9 mouse cellular contexts compared by ENCODE assay signal in genomic region chr4:120613691-120614329, GRCm38 (mm10). TPM values are rescaled to one million over a fixed set of nuclear protein-coding genes. Genes with fewer than 3 reads are reported as not detected.
A peak's percentile ranks its signal among the peaks of the same experiment; 100 is the strongest.
DNase-seq lines count a peak whose midpoint lies in the region; ATAC-seq and TF ChIP-seq lines count a peak whose summit lies in the region.
"Had no signal": no experiment of that assay in that cellular context is flagged by ENCODE, and none has a peak within 500 bp of the region (broad histone marks: within the 10 kb centered on the region; RNA-seq: fewer than 3 reads in every experiment).

No protein-coding gene starts in this region.

- WGBS in midbrain, embryonic 10.5 days: 59% methylated on average over 8 of the region's 8 CpGs
- WGBS in midbrain, embryonic 11.5 days: 51% methylated on average over 8 of the region's 8 CpGs
- WGBS in heart, embryonic 12.5 days: 35% methylated on average over 8 of the region's 8 CpGs
- WGBS in midbrain, postnatal 0 days: 34% methylated on average over 8 of the region's 8 CpGs

- DNase-seq in midbrain, embryonic 10.5 days (ENCODE audit: low spot score): no peak
- DNase-seq in midbrain, embryonic 11.5 days (ENCODE audit: low spot score, missing footprints): no peak
- peak; percentile 85 to 86 for DNase-seq in cerebellum, postnatal 14 days
- DNase-seq in left cerebral cortex, adult 8-10 months (ENCODE audit: low spot score in 2 of 2): peak; percentile 51 to 84
- DNase-seq in midbrain, postnatal 0 days (ENCODE audit: low spot score): peak; percentile 68
- peak; percentile 56 for DNase-seq in thymus, postnatal 25 days
- no peak for DNase-seq in spleen, postnatal 36 days (ENCODE audit: low spot score in 2 of 2)

- H3K27ac ChIP-seq in midbrain, embryonic 10.5 days (replicated peaks): peak overlapping the region; percentile 42; the same call in 1 of the 2 replicates
- H3K27ac ChIP-seq in midbrain, embryonic 11.5 days (ENCODE audit: low read depth, low read length): no peak overlapping the region
- peak overlapping the region; percentile 98 for H3K27ac ChIP-seq in heart, embryonic 12.5 days (ENCODE audit: poor library complexity, severe bottlenecking)
- H3K27ac ChIP-seq in midbrain, postnatal 0 days (ENCODE audit: low read depth, low read length): peak overlapping the region; percentile 48

- no peak for TF ChIP-seq CTCF in midbrain, postnatal 0 days (IDR thresholded peaks at IDR 0.05)

- no peak overlapping the region for H3K4me2 ChIP-seq in midbrain, embryonic 11.5 days
- H3K4me2 ChIP-seq in heart, embryonic 12.5 days: peak overlapping the region; percentile 59
- H3K4me2 ChIP-seq in midbrain, postnatal 0 days (ENCODE audit: low read depth, low read length, poor library complexity, severe bottlenecking): peak overlapping the region; percentile 23; the same call in 1 of the 2 replicates

- no peaks in the 10 kb centered on the region for H3K9me3 ChIP-seq in midbrain, embryonic 10.5 days (replicated peaks)
- no peaks in the 10 kb centered on the region for H3K9me3 ChIP-seq in midbrain, embryonic 11.5 days (ENCODE audit: control insufficient read depth, low read length)
- H3K9me3 ChIP-seq in heart, embryonic 12.5 days (replicated peaks): no peaks in the 10 kb centered on the region
- no peaks in the 10 kb centered on the region for H3K9me3 ChIP-seq in midbrain, postnatal 0 days (ENCODE audit: low read length)

- peaks cover 5% of the 10 kb centered on the region; the same call in 1 of the 2 replicates for H3K27me3 ChIP-seq in midbrain, embryonic 10.5 days (ENCODE audit: low read depth, poor library complexity, severe bottlenecking)
- H3K27me3 ChIP-seq in midbrain, embryonic 11.5 days (ENCODE audit: control insufficient read depth, insufficient read depth, low read length): no peaks in the 10 kb centered on the region
- no peaks in the 10 kb centered on the region for H3K27me3 ChIP-seq in heart, embryonic 12.5 days (replicated peaks)
- H3K27me3 ChIP-seq in midbrain, postnatal 0 days (ENCODE audit: insufficient read depth, low read length): no peaks in the 10 kb centered on the region

- ATAC-seq in midbrain, embryonic 11.5 days (ENCODE audit: low FRiP score): no peak
- peak; percentile 70 for ATAC-seq in heart, embryonic 12.5 days (ENCODE audit: insufficient number of reproducible peaks, low FRiP score)
- ATAC-seq in midbrain, postnatal 0 days (ENCODE audit: low FRiP score): peak; percentile 72

- no peak overlapping the region; the same call in 1 of the 2 replicates for H3K9ac ChIP-seq in midbrain, embryonic 11.5 days (ENCODE audit: low read length)
- peak overlapping the region; percentile 68 for H3K9ac ChIP-seq in heart, embryonic 12.5 days
- no peak overlapping the region; the same call in 1 of the 2 replicates for H3K9ac ChIP-seq in midbrain, postnatal 0 days (replicated peaks; ENCODE audit: low read length, poor library complexity, severe bottlenecking)

- peaks cover 55% of the 10 kb centered on the region for H3K4me1 ChIP-seq in midbrain, embryonic 10.5 days
- H3K4me1 ChIP-seq in midbrain, embryonic 11.5 days (ENCODE audit: control insufficient read depth, insufficient read depth, low read length): peaks cover 10% of the 10 kb centered on the region; the same call in 1 of the 2 replicates
- H3K4me1 ChIP-seq in heart, embryonic 12.5 days (replicated peaks): peaks cover 60% of the 10 kb centered on the region
- H3K4me1 ChIP-seq in midbrain, postnatal 0 days (ENCODE audit: insufficient read depth, low read length): peaks cover 7% of the 10 kb centered on the region; the same call in 1 of the 2 replicates

- H3K36me3 ChIP-seq in midbrain, embryonic 10.5 days: no peaks in the 10 kb centered on the region
- no peaks in the 10 kb centered on the region for H3K36me3 ChIP-seq in midbrain, embryonic 11.5 days (ENCODE audit: control insufficient read depth, insufficient read depth, low read length)
- no peaks in the 10 kb centered on the region for H3K36me3 ChIP-seq in heart, embryonic 12.5 days
- H3K36me3 ChIP-seq in midbrain, postnatal 0 days (ENCODE audit: insufficient read depth, low read length): no peaks in the 10 kb centered on the region

- no peak overlapping the region for H3K4me3 ChIP-seq in midbrain, embryonic 10.5 days
- H3K4me3 ChIP-seq in midbrain, embryonic 11.5 days (ENCODE audit: low read depth, low read length): no peak overlapping the region
- peak overlapping the region; percentile 36 for H3K4me3 ChIP-seq in heart, embryonic 12.5 days
- no peak overlapping the region for H3K4me3 ChIP-seq in midbrain, postnatal 0 days (ENCODE audit: low read depth, low read length)

RNA-seq across cellular contexts. Expression of gene Gm8439, which starts 25.3 kb away (rescaled TPM):
- polyA plus RNA-seq in midbrain, embryonic 10.5 days (2016; fragmentation: Nextera tagmentation; extraction: Ambion mirVana): not detected in 2 replicates
- polyA plus RNA-seq in midbrain, embryonic 11.5 days (2014; fragmentation: Nextera tagmentation; extraction: Ambion mirVana): not detected in 2 replicates
- polyA plus RNA-seq in heart, embryonic 12.5 days (2016; fragmentation: Nextera tagmentation; extraction: Ambion mirVana): not detected in 2 replicates
- total RNA-seq in left cerebral cortex, adult 8-10 months (2022): not detected
- not detected in 2 replicates for total RNA-seq in midbrain, postnatal 0 days (2014; rRNA removed)
- polyA plus RNA-seq in midbrain, postnatal 0 days (2015; fragmentation: Nextera tagmentation; extraction: Ambion mirVana): not detected in 2 replicates
- polyA plus RNA-seq: limb, embryonic 11.5 days had no signal

RNA-seq across cellular contexts. Expression of gene Ctps, which starts 43.7 kb away (rescaled TPM):
- polyA plus RNA-seq in midbrain, embryonic 10.5 days (2016; fragmentation: Nextera tagmentation; extraction: Ambion mirVana): 131 and 142 TPM in 2 replicates
- 132 and 134 TPM in 2 replicates for polyA plus RNA-seq in midbrain, embryonic 11.5 days (2014; fragmentation: Nextera tagmentation; extraction: Ambion mirVana)
- 119 and 122 TPM in 2 replicates for polyA plus RNA-seq in heart, embryonic 12.5 days (2016; fragmentation: Nextera tagmentation; extraction: Ambion mirVana)
- 10 to 100 TPM; 36.9 to 37.8 (median 37.8) TPM for total RNA-seq in left cerebral cortex, adult 8-10 months (2022)
- total RNA-seq in midbrain, postnatal 0 days (2014; rRNA removed): 52.5 and 61.2 TPM in 2 replicates
- polyA plus RNA-seq in midbrain, postnatal 0 days (2015; fragmentation: Nextera tagmentation; extraction: Ambion mirVana): 65.0 and 66.3 TPM in 2 replicates

RNA-seq across cellular contexts. Expression of gene Cited4, which starts 52.6 kb away (rescaled TPM):
- 8.5 and 12.7 TPM in 2 replicates for polyA plus RNA-seq in midbrain, embryonic 10.5 days (2016; fragmentation: Nextera tagmentation; extraction: Ambion mirVana)
- polyA plus RNA-seq in midbrain, embryonic 11.5 days (2014; fragmentation: Nextera tagmentation; extraction: Ambion mirVana): 8.7 and 8.8 TPM in 2 replicates
- 41.2 and 43.6 TPM in 2 replicates for polyA plus RNA-seq in heart, embryonic 12.5 days (2016; fragmentation: Nextera tagmentation; extraction: Ambion mirVana)
- total RNA-seq in left cerebral cortex, adult 8-10 months (2022): 10 to 100 TPM; 14.1 to 18.0 (median 17.1) TPM
- total RNA-seq in midbrain, postnatal 0 days (2014; rRNA removed): 5.2 and 9.7 TPM in 2 replicates
- 6.6 and 7.5 TPM in 2 replicates for polyA plus RNA-seq in midbrain, postnatal 0 days (2015; fragmentation: Nextera tagmentation; extraction: Ambion mirVana)

Comparison
In these comparisons a context has a peak if more than half of its experiments do, and no peak if none do; other contexts are left out.
1. DNase-seq: peak in cerebellum, postnatal 14 days (2 of 2), left cerebral cortex, adult 8-10 months (2 of 2), midbrain, postnatal 0 days (single experiment) and thymus, postnatal 25 days (single experiment); none in midbrain, embryonic 10.5 days (single experiment), midbrain, embryonic 11.5 days (single experiment) and spleen, postnatal 36 days (0 of 2).